Mouse (Mus musculus) ES-CJ7 (cell line): ENCODE measurements around the gene Adm2.

Source experiments
- DNase-seq: peaks from one replicate; pipeline ENCODE4 v3.0.0; 2011; ENCODE audit warnings: low read depth, low spot score

The Adm2 gene

DNA sequence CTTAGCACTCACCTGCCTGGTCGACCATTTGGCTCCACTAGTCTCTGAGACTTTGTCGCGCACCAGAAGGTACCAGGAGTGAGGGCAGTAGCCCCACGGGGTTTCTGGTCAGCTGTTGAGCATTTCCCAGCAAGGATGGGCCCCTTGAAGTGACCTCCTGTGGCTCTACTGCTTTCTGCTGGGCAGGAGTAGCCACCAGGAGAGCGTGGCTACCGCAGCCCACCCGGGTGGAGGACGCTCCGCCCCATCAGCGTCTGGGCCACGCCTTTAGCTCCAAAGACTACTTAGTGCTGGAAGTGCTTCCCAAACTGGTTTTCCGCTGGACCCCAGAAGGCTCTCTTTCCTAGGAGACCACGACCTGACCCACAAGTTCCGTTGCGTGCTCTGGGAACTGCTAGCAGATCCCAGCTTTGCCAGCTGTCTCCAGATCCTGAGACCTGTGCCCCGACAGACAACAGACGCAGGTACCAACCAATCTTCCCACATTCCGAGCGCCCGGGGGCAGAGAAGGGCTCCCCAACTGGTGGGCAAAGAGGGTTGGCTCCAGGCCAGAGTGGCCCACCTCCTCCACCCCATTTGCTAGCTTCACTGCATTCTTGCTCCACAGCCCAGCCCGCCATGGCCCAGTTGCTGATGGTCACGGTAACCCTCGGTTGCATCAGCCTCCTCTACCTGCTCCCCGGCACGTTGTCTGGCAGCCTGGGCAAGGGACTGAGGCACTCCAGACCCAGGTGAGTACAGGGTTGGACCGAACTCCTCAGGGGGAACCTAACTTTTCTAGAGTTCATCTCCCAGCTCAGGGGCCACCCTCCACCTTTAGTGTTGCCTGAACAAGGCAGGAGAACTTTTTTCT lies at the start of gene Adm2:
Adm2 (plus strand) TSS at position 51 of the 853 bp plus-strand sequence.
- peak; percentile 41 for DNase-seq

DNA sequence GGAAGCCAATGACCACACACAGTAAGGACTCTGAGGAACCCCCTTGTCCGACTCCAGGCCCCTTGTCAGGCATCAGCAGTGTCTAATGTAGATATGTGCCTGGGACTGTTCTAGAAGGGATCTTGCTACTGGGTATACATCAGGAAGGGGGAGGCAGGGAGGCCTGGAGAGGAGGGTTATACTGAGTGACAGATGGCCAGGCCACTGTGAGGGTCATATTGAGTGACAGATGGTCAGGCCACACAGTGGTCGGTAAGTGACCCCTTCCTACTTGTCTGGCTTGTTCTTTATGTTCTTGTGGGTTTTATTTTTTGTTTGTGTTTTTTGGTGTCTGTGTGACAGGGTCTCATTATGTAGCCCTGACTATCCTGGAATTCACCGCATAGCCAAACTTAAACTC lies 47.0 kb upstream of the Adm2 start:
- no peak for DNase-seq

GRCm38 (mm10) chr15:89277366-89277765 lies 45.2 kb upstream of the Adm2 start:
- no peak for DNase-seq

GRCm38 (mm10) chr15:89282546-89282945 lies 40.0 kb upstream of the Adm2 start:
- DNase-seq: no peak

- DNase-seq: no peak
Observed at GRCm38 (mm10) chr15:89284094-89284493, 38.4 kb upstream of the Adm2 start.

GRCm38 (mm10) chr15:89285004-89285403 lies 37.5 kb upstream of the Adm2 start:
- DNase-seq: no peak

DNA sequence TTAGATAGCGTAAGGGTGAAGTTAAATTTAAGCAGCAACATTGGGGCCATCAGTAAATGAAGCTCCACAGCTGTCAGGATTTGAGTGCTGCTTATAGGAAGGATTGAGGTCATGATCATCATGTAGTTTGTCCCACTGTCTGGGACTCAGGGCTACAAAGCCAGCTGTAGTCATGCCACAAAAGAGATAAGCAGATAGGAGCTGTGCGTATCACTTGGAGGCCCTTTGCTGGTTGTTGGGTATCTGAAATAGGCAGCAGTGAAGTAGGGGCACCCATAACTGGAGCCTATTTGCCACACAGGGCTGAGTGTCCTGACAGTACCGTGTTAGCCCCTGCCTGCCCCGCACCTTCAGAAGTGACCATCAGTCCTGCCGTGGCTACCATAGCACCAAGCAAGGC lies 37.0 kb upstream of the Adm2 start:
- DNase-seq: no peak

DNA sequence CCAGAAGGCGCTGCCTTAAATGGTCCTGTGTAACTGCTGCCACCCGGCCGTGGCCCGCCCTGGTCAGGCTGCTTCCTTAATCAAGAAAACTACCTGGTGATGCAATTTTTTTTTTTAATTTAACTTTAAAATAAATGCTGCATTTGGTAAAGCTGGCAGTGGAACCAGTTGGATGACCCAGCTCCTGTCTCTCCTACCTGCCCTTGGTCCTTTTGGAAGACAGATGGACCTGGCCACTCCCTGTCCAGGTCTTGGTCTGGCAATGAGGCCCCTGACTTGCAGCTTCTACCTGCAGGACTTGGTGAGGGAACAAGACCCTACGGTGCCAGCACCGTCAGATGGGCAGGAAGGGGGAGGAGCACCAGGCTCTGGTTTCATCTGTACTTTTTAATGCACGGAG lies 36.4 kb upstream of the Adm2 start:
- DNase-seq: no peak

DNA sequence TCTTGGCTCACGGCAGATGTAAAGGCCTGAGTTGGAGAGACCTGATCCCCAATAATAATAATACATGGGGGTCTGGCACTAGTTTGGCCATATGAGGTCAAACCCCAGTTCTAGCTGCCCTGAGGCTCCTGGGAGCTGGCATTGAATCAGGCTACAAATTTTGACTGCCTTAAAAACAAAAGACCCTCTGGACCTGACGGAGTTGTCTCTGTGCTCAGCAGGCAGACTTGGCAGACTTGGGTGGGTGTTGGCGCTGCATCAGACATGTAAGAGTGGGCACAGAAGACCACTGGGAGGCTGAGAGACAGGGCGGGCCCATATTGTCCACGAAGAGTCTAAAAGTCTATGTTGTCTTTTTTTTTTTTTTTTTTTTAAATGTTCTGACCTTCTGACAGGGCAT lies 35.9 kb upstream of the Adm2 start:
- no peak for DNase-seq

- DNase-seq: no peak
Observed at GRCm38 (mm10) chr15:89288227-89288767, 34.2 kb upstream of the Adm2 start.

DNA sequence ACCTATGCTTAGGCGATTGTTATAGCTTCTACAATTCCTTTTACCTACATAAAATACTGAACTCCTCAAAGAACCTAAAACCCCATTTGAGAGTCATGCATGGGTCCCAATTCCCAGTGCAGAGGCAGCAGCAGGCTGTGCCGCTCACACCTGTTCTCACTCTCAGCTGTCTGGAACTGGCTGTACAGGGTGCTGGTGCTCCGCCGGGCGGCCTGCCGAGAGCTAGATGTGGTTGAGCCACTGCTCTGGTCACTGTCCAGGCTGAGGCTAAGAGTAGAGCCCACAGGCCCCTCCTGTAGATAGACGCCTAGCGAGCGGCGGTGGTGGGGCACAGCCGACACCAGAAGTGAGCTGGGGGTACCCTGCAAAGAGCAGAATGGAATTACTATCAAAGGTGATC lies 33.1 kb upstream of the Adm2 start:
- no peak for DNase-seq

DNA sequence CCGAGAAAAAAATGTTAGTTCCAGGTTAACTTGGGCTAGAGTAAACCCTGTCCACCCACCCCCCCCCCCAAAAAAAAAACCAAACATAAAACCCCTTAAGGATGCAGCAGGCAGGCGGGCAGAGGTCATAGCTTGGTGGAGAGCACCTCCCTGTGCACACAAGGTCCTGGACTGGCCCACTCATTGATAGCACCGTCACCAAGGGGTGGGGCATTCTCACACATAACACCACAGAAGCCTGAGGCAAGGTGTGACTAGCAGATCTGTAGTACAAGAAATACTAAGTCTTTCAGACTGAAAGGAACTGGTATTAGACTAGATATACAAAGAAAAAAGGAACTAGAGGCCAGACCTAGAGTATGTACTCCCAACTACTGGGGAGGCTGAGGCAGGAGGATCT lies 31.0 kb upstream of the Adm2 start:
- peak; percentile 20 for DNase-seq

DNA sequence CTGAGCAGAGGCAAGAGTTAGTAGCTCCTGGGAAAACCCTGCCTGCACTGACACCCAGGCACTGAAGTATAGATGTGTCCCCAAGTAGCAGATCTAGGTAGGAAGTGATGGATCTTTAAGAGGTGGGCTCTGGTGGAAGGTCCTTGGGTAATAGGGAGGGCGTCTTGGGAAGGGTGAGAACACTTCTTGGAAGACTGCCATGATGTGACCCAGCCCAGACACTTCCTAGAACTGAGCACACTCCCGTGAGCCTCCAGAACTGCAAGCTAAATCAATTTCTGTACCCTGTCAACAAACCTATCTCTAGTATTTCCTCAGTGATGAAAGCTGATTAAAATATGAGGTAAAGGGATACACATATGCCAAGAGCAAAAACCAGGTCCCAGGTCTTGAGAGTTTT lies 29.7 kb upstream of the Adm2 start:
- no peak for DNase-seq

DNA sequence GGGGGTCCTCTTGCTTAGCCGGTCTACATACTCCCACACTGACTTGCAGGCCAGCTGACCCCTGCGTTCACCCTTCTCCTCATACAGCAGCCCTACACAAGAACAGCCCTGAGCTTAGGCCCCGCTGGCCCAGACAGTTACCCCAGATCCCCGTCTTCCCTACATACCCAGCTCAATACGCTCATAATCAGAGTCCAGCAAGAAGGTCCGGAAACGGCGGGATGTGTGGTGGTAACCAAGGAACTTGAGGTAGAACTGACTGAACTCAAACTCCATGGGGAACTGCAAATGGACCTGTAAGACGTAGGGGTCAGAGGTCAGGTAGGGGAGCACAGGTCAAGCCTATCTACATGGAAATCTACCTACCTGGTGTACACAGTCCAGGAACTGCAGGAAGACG lies 28.7 kb upstream of the Adm2 start:
- DNase-seq: no peak

GRCm38 (mm10) chr15:89295580-89296165 lies 26.8 kb upstream of the Adm2 start:
- DNase-seq: no peak

- no peak for DNase-seq
Observed at GRCm38 (mm10) chr15:89296465-89296864, 26.1 kb upstream of the Adm2 start.

GRCm38 (mm10) chr15:89297695-89298094 lies 24.8 kb upstream of the Adm2 start:
- no peak for DNase-seq

DNA sequence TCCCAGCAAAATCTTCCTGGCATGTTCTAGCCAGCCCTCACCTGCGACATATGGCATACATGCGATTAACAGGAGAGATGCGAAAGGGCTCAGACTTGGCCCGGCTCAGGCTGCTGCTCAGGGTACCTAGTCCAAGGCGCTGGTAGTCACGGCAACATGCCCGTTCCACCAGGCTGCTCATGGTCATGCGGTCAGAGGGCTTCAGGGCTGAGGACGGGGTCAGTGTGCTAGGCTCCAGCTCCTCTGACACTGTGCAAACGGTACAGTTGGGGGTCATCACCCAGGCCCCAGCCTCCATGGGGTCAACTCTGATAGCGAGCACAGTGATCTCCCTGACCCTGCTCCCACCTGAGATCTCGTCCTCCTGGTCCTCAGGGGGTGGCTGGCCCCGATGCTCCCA lies 22.3 kb upstream of the Adm2 start:
- no peak for DNase-seq

DNA sequence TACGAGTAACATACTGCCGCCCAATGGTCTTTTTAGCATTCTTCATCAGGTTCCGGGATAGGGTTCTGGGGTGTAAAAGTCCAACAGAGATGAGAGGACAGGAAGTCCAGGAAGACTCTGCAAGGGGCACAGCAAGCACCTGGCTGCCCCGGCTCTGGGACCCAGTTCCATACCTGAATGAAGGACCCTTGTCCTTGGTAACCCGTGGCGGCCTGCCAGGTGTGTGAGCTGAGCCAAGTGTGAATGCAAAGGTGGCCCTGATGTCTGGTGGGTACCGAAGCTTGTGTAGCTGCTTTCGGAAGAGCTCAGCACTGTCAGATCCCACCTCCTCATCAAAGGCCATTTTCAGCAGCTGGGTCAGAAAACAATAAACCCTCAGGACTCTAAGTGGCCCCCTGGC lies 21.9 kb upstream of the Adm2 start:
- no peak for DNase-seq

DNA sequence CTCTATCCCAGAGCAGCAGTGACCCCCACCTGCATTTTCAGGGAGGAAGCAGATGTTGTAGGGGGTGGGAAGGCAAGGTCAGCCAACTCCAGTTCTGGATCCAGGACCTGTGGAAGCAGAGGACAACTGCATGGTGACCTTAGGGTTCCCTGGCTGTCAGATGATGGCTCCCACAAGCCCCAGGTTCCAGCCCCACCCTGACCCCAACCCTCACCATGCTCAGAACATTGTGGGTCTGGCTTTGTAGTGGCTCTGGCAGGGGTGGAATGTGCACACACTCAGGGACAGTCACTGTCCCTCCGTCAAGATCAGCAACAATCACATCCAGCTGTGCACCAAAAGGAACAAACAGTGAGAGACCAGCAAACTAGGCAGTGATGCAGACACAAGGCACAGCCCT lies 16.6 kb upstream of the Adm2 start:
- no peak for DNase-seq

GRCm38 (mm10) chr15:89307461-89307860 lies 15.1 kb upstream of the Adm2 start:
- DNase-seq: no peak

- no peak for DNase-seq
Observed at GRCm38 (mm10) chr15:89308406-89309139, 13.9 kb upstream of the Adm2 start.
